Mouse (Mus musculus) heart, adult 2 months (tissue): ENCODE data around the gene Ankrd33. TPM values are rescaled to one million over a fixed set of nuclear protein-coding genes. Genes with fewer than 3 reads are reported as not detected.

Source experiments
- DNase-seq, 2 experiments: peaks; one replicate each; pipeline ENCODE4 v3.0.0; 2021
- H3K27ac ChIP-seq: fragments of 200-600 bp; 2 replicates; pipeline ENCODE4 v1.8.1; 2022
- H3K27me3 ChIP-seq: fragments of 200-500 bp; 2 replicates; pipeline ENCODE4 v1.6.1; 2012; ENCODE audit warnings: mild to moderate bottlenecking, low read length, inconsistent platforms, mixed read lengths; ENCODE audit not compliant: control insufficient read depth, insufficient read depth
- H3K36me3 ChIP-seq: fragments of 200-500 bp; 2 replicates; pipeline ENCODE4 v1.6.1; 2012; ENCODE audit warnings: low read length, inconsistent platforms; ENCODE audit not compliant: control insufficient read depth, insufficient read depth
- H3K4me1 ChIP-seq: fragments of 200-500 bp; 2 replicates; pipeline ENCODE4 v1.6.1; 2011; ENCODE audit warnings: low read length; ENCODE audit not compliant: control insufficient read depth, insufficient read depth
- H3K4me3 ChIP-seq: fragments of 200-600 bp; 2 replicates; pipeline ENCODE4 v1.8.1; 2022
- H3K79me2 ChIP-seq: fragments of 200-500 bp; replicated peaks from 2 replicates; pipeline ENCODE4 v1.6.1; 2012; ENCODE audit warnings: mild to moderate bottlenecking, inconsistent platforms, low read length, moderate library complexity, mixed read lengths; ENCODE audit not compliant: control insufficient read depth, insufficient read depth
- H3K9ac ChIP-seq: fragments of 200-500 bp; 2 replicates; pipeline ENCODE4 v1.6.1; 2012; ENCODE audit warnings: low read depth, mild to moderate bottlenecking, control low read depth, inconsistent platforms, low read length, mixed read lengths
- CTCF ChIP-seq: fragments of 200-600 bp; IDR thresholded peaks from 2 replicates; pipeline ENCODE4 v1.8.1; 2022; ENCODE audit warnings: antibody characterized with exemption, mild to moderate bottlenecking, moderate library complexity
- EP300 ChIP-seq: fragments of 200-500 bp; IDR thresholded peaks from 2 replicates; pipeline ENCODE4 v1.6.1; 2011; ENCODE audit warnings: low read depth, low read length, control low read depth; ENCODE audit not compliant: insufficient read depth
- POLR2A ChIP-seq: fragments of 200-500 bp; IDR thresholded peaks from 2 replicates; pipeline ENCODE4 v1.6.1; 2011; ENCODE audit warnings: mild to moderate bottlenecking, low read depth, low read length, control low read depth; ENCODE audit not compliant: insufficient read depth
- whole genome bisulfite sequencing: fragments of 180-500 bp; shearing (Covaris S2); methylation state at CpG from one replicate; pipeline ENCODE4 v1.1.7; 2018; 5-methylcytosine and 5-hydroxymethylcytosine counted together
- intact Hi-C: fragments of 180-260 bp; cut with DNase I; formaldehyde crosslinking; loops from one replicate; pipeline ENCODE4 v1.15.1; 2025
- polyA plus RNA-seq: library from polyadenylated mRNA; depleted of rRNA; stranded (reverse); fragments of >200 nt; gene quantifications from 2 replicates; pipeline ENCODE4 v1.2.3, GENCODE M21; 2012
- total RNA-seq, 2 experiments: library from RNA; stranded (reverse); gene quantifications; 2 replicates each; pipeline ENCODE4 v1.2.3; 2021

Ankrd33 gene
- total and polyA plus RNA-seq, 3 experiments = not detected

- Histone ChIP-seq H3K4me1 (peaks cover 11% of the 10 kb centered on the region), H3K4me3 (no peak overlapping the region), H3K36me3 (no peaks in the 10 kb centered on the region), H3K9ac (no peak overlapping the region), H3K79me2 (no peaks in the 10 kb centered on the region), H3K27me3 (no peaks in the 10 kb centered on the region), H3K27ac (no peak overlapping the region; the same call in 1 of the 2 replicates)
- DNase-seq = peak in 1 of 2 experiments; percentile 20
- intact Hi-C loops = no loop called here
- TF ChIP-seq POLR2A (no peak), EP300 (no peak), CTCF (no peak)
- WGBS = 86% methylated on average over 9 of the region's 9 CpGs
These were observed 6.1 kb downstream of the Ankrd33 start for GRCm38 (mm10) chr15:101121411-101122289.

- peak overlapping the region; percentile 94 for H3K27ac ChIP-seq
- H3K27me3 ChIP-seq = no peaks in the 10 kb centered on the region
- DNase-seq = peak; percentile 30 to 41
- peaks cover 13% of the 10 kb centered on the region for H3K4me1 ChIP-seq
- H3K36me3 ChIP-seq = no peaks in the 10 kb centered on the region
- H3K9ac ChIP-seq = no peak overlapping the region
- intact Hi-C loops = no loop called here
- H3K79me2 ChIP-seq = no peaks in the 10 kb centered on the region
- no peak for TF ChIP-seq EP300
- TF ChIP-seq POLR2A = no peak
- TF ChIP-seq CTCF = peak; percentile 49
- 60% methylated on average over 2 of the region's 2 CpGs for WGBS
- no peak overlapping the region for H3K4me3 ChIP-seq
These were observed 6.7 kb downstream of the Ankrd33 start for GRCm38 (mm10) chr15:101122290-101122589.

DNA sequence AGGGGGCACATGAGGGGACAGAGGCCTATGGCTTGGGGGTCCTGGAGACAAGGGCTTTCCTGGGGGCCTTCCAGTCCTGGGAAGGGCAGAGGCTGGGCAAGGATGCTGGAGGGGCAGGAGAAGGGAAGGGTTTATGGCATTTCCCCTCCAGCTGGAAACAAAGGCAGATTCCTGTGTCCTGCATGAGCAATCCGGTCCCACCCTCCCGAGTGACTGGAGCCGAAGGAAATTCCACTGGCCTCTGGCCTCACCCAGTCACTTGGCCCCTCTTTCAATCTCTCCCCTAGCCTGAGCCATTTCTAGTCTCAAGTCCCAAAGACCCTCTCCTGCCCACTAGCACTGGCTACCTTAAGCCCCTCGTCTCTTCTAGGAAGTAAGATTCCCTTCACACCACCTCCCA, 7.6 kb downstream of the Ankrd33 start:
- DNase-seq = peak; percentile 67 to 77

DNA sequence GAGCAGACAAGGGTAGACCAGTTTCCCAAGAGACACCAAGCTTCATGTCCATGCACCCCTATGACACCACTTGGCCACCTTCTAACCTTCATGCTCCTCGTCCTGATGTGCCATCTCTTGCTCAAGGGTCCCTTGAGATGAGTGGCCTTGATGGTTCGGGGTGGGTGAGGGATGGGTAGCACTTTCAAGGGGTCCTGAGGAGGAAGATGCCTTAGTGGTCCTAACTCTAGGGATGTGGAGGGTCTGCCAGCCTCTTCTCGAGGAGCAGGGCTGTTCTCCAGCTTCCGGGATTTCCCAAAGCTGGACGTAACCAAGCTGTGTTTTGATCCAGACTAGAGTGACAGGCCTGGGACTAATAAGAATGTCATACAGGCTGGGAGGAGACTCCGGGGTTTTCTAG, 10.0 kb downstream of the Ankrd33 start:
- intact Hi-C loops = no loop called here
- TF ChIP-seq POLR2A = no peak
- no peak for TF ChIP-seq EP300
- TF ChIP-seq CTCF = no peak
- H3K9ac ChIP-seq = no peak overlapping the region
- no peaks in the 10 kb centered on the region for H3K27me3 ChIP-seq
- no peak for DNase-seq
- H3K27ac ChIP-seq = no peak overlapping the region
- H3K36me3 ChIP-seq = no peaks in the 10 kb centered on the region
- peaks cover 20% of the 10 kb centered on the region for H3K4me1 ChIP-seq
- H3K4me3 ChIP-seq = no peak overlapping the region
- H3K79me2 ChIP-seq = no peaks in the 10 kb centered on the region
- WGBS = 86% methylated on average over 6 of the region's 6 CpGs

More for the DNA sequence above, 7.6 kb downstream of the Ankrd33 start:
- Histone ChIP-seq H3K36me3 (no peaks in the 10 kb centered on the region), H3K27ac (peak overlapping the region; percentile 94), H3K4me1 (peaks cover 17% of the 10 kb centered on the region), H3K79me2 (no peaks in the 10 kb centered on the region), H3K9ac (no peak overlapping the region), H3K27me3 (no peaks in the 10 kb centered on the region), H3K4me3 (no peak overlapping the region)
- TF ChIP-seq CTCF (no peak), POLR2A (peak; percentile 44; the same call in 1 of the 2 replicates), EP300 (peak; percentile 60; the same call in 1 of the 2 replicates)
- intact Hi-C loops = no loop called here
- 34% methylated on average over 4 of the region's 4 CpGs for whole genome bisulfite sequencing

GRCm38 (mm10) chr15:101126876-101127544, 11.5 kb downstream of the Ankrd33 start:
- WGBS = 60% methylated on average over 12 of the region's 12 CpGs
- no peak overlapping the region for H3K9ac ChIP-seq
- peak overlapping the region; percentile 98 for H3K27ac ChIP-seq
- intact Hi-C loops = no loop called here
- peaks cover 31% of the 10 kb centered on the region for H3K4me1 ChIP-seq
- TF ChIP-seq POLR2A (0 out of 2 replicates have a peak, but pooled peaks have one; percentile 52), CTCF (no peak)
- H3K36me3 ChIP-seq = no peaks in the 10 kb centered on the region
- no peaks in the 10 kb centered on the region for H3K27me3 ChIP-seq
- no peak overlapping the region for H3K4me3 ChIP-seq
- no peaks in the 10 kb centered on the region for H3K79me2 ChIP-seq
- peak; percentile 72 to 75 for DNase-seq
